Mouse (Mus musculus) natural killer cell, adult 2 months (primary cell): Measurements from ENCODE around the gene Olfr963.
"Not testable (repeated sequence)": the region's sequence is repeated elsewhere in the genome, so short reads cannot be mapped to it uniquely, and the experiment has no call there.

Experiments
- DNase-seq, 2 experiments: peaks; one replicate each; pipeline ENCODE4 v3.0.0; 2022; ENCODE audit warnings: low spot score in 2 of 2

The Olfr963 gene

DNA sequence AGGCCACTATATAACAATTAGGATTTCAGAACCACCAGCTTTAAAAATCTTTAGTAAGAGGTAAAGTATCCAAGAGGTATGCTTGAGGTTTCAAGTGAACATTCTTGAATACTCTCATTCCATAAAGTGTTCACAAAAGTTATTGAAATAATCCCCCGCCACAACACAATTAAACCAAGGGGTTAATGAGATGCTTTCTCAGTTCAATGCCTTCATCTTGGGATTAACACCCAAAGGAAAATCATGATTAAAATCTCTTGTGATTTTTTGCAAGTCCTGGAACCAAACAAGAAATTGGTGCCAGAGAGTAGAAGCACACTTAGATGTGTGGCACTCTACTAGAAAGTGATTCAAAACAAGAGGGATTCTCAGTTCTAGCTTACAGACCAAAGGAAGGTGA, at the start of gene Olfr963:
Gene Olfr963, plus strand, starts transcription at position 301 of the 400 bp plus-strand sequence.
- DNase-seq: no peak

GRCm38 (mm10) chr9:39621073-39621472, 45.9 kb upstream of the Olfr963 start, which contains the start of gene Olfr960:
Gene Olfr960, plus strand, starts transcription at chr9:39621373.
- DNase-seq: no peak

- no peak for DNase-seq
Observed at GRCm38 (mm10) chr9:39623783-39624182, 43.2 kb upstream of the Olfr963 start.

GRCm38 (mm10) chr9:39624711-39625110, 42.3 kb upstream of the Olfr963 start:
- DNase-seq: no peak

- no peak for DNase-seq
Observed at GRCm38 (mm10) chr9:39629069-39629468, 37.9 kb upstream of the Olfr963 start.

GRCm38 (mm10) chr9:39633913-39634594, 33.0 kb upstream of the Olfr963 start:
- no peak for DNase-seq

- no peak for DNase-seq
Observed at GRCm38 (mm10) chr9:39644785-39645184, 22.2 kb upstream of the Olfr963 start, which contains the start of gene Olfr961. Gene Olfr961, plus strand, starts transcription at chr9:39645085.

GRCm38 (mm10) chr9:39647382-39647781, 19.6 kb upstream of the Olfr963 start:
- no peak for DNase-seq

- DNase-seq: no peak
Observed at GRCm38 (mm10) chr9:39654756-39655396, 12.1 kb upstream of the Olfr963 start.

GRCm38 (mm10) chr9:39669723-39670122, 2.7 kb downstream of the Olfr963 start:
- no peak for DNase-seq

DNA sequence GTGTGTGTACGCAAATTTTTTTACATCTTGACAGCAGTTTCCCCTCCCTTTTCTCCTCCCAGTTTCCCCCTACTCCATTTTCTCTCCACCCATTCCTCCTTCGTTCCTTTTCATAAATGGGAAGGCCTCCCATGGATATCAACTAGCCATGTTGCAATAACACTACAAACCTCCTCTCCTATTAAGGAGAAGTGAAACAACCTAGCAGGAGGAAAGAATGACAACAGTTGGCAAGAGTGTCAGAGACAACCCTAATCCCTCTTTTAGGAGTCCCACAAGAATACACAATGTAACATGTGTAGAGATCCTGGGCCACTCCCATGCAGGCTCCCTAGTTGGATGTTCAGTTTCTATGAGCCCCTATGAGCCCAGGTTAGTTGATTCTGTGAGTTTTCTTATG, 7.8 kb downstream of the Olfr963 start:
- no peak for DNase-seq

DNA sequence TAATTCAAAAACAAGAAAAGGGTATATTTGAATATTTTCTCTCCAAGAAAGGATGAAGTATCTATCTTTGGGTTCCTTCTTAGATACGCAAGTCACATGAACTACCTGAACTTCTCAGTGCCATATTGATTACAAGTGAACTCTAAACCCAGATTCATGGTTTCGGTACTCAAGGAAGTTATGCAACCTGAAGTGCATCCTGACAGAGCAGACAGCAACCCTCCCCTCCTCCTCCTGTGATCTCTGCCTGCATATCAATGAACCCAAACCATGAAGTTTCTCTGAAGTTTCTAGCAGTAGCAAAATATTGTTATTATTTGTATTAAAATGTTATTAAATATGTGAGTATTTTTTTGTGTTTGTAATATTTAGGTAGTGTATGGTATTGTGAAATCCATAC, 11.6 kb downstream of the Olfr963 start:
- no peak for DNase-seq

DNA sequence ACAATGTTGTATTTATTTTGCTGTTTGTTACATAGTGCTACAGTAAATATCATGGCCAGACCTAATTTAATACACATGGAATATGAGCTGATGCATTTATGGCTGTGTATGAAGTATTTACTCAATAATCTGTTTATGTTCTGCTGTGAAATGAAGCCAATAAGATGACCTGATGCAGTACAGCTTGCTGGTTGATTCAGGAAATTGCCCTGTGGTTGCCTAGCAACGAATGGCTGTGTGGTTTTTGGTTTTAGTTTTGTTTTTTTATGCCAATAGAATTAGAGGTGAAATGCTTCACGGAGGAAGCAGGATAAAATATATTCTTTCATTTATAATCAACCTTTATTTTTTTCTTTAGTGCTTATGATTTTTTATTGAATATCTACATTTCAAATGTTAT, 12.3 kb downstream of the Olfr963 start:
- DNase-seq: no peak

DNA sequence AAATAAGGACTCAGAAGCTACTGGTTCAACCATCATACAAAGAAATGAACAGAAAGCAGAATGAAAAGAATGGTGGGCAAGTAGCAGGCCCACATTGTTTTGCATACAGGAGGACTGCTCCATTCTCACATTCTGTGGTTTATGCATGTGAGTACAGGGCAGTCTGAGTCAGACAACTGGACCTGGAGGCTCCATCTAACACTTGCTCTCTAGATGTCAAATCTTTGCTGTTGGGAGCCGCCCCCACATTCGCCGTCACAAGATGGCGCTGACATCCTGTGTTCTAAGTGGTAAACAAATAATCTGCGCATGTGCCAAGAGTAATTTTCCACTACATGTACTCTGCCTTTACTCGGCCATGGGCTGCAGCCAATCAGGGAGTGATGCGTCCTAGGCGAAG, 34.1 kb downstream of the Olfr963 start:
- not testable (repeated sequence) for DNase-seq

GRCm38 (mm10) chr9:39707017-39707416, 40.0 kb downstream of the Olfr963 start, which contains the start of gene Olfr149:
Gene Olfr149, minus strand, starts transcription at chr9:39707117.
- DNase-seq: no peak

DNA sequence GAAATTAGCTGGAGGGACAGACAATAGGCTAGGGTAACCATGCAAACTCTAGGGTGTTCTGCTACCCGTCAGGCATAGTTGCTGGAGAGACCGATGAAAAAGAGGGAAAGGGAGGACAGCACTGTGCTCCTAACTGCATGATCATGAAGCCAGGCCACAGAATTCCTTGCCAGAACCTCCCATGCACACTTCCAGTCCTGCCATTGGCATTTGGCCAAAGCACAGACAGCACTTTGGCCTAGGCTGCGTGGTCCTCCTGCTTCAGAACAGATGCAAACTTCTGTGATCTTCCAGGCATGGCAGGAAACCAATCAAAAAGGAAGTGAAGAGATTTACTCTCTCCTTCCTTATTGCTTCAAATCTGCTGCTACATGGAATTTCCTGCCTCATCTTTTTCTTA, 42.0 kb downstream of the Olfr963 start:
- no peak for DNase-seq

GRCm38 (mm10) chr9:39711053-39711452, 44.0 kb downstream of the Olfr963 start, which contains the start of gene Olfr965:
Gene Olfr965, plus strand, starts transcription at chr9:39711353.
- no peak for DNase-seq
